Mouse (Mus musculus) gastrocnemius, postnatal 14 days (tissue): ENCODE measurements around the gene Nxph1. TPM values are rescaled to one million over a fixed set of nuclear protein-coding genes. Genes with fewer than 3 reads are reported as not detected.

ENCODE experiments used
- DNase-seq: peaks from one replicate; pipeline ENCODE4 v3.0.0; 2021; ENCODE audit warnings: mixed read lengths
- intact Hi-C: fragments of 180-260 bp; cut with DNase I; formaldehyde crosslinking; loops from one replicate; pipeline ENCODE4 v1.15.1; 2025; ENCODE audit warnings: low total_unique reads
- total RNA-seq, 2 experiments: library from RNA; stranded (reverse); gene quantifications; 2 replicates each; pipeline ENCODE4 v1.2.3; 2021

Gene Nxph1
- total RNA-seq, 2 experiments from 2014 or later = not detected

GRCm38 (mm10) chr6:9083851-9084250 lies 135.6 kb downstream of the Nxph1 start:
- intact Hi-C loops = no loop called here
- DNase-seq = no peak

GRCm38 (mm10) chr6:9097345-9097744 lies 149.1 kb downstream of the Nxph1 start:
- DNase-seq = no peak
- intact Hi-C loops = no loop called here

- intact Hi-C loops = no loop called here
- DNase-seq = no peak
Measured at GRCm38 (mm10) chr6:9107366-9107765, 159.1 kb downstream of the Nxph1 start.

GRCm38 (mm10) chr6:9119136-9119535 lies 170.9 kb downstream of the Nxph1 start:
- DNase-seq = no peak
- intact Hi-C loops = no loop called here

GRCm38 (mm10) chr6:9124321-9124914 lies 176.2 kb downstream of the Nxph1 start:
- intact Hi-C loops = no loop called here

GRCm38 (mm10) chr6:9133589-9134279 lies 185.5 kb downstream of the Nxph1 start:
- DNase-seq = no peak
- intact Hi-C loops = no loop called here

More at GRCm38 (mm10) chr6:9124321-9124914, 176.2 kb downstream of the Nxph1 start:
- DNase-seq = no peak

GRCm38 (mm10) chr6:9147966-9148365 lies 199.7 kb downstream of the Nxph1 start:
- intact Hi-C loops = no loop called here
- DNase-seq = no peak

- intact Hi-C loops = no loop called here
- no peak for DNase-seq
Measured at GRCm38 (mm10) chr6:9149791-9150190, 201.6 kb downstream of the Nxph1 start.

- no peak for DNase-seq
- intact Hi-C loops = no loop called here
Measured at GRCm38 (mm10) chr6:9159191-9159590, 211.0 kb downstream of the Nxph1 start.

- intact Hi-C loops = no loop called here
- no peak for DNase-seq
Measured at GRCm38 (mm10) chr6:9182477-9182876, 234.2 kb downstream of the Nxph1 start.

- intact Hi-C loops = no loop called here
- DNase-seq = no peak
Measured at GRCm38 (mm10) chr6:9210730-9211129, 262.5 kb downstream of the Nxph1 start.

- intact Hi-C loops = no loop called here
- no peak for DNase-seq
Measured at GRCm38 (mm10) chr6:9220724-9221453, 272.7 kb downstream of the Nxph1 start.

GRCm38 (mm10) chr6:9234802-9235201 lies 286.6 kb downstream of the Nxph1 start:
- intact Hi-C loops = no loop called here
- DNase-seq = no peak

- intact Hi-C loops = no loop called here
- no peak for DNase-seq
Measured at GRCm38 (mm10) chr6:9267998-9268397, 319.8 kb downstream of the Nxph1 start.

Other genes starting within 250 kb of the Nxph1 start
- gene Ica1, start 169.9 kb upstream of the Nxph1 start, total RNA-seq = 1 to 10 TPM; 3.1 to 3.8 TPM